Mouse (Mus musculus): ENCODE data around the gene Sap30l. TPM values are rescaled to one million over a fixed set of nuclear protein-coding genes. Genes with fewer than 3 reads are reported as not detected.

Gene Sap30l
- total RNA-seq, 2 experiments from 2014 or later = 49.3 to 58.2 TPM

GRCm38 (mm10) chr11:57850298-57850697 lies 48.9 kb downstream of the Sap30l start:
- intact Hi-C loops (cut with DNase I) = no loop called here
- DNase-seq (ENCODE audit: low spot score in 2 of 2) = no peak

DNA sequence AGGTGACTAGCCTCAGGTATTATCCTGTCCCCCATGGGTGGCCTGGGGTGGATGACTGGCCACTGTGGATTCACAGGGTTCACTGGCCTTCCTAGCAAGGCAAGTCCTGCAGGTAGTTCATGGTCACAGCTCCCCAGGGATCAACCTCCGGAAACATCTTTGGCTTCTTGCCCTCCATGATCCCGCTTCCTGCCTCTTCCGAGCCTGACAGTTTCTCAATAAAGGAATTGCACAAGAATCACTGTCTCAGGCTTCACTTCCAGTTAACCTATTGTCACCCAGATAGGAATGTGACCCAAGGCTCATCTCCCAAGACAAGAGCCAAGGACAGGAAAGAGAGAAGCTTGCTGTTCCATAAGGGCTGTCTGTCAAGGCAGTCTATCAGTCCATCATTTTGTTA lies 49.5 kb downstream of the Sap30l start:
- intact Hi-C loops (cut with DNase I) = no loop called here
- DNase-seq (ENCODE audit: low spot score in 2 of 2) = no peak

- intact Hi-C loops (cut with DNase I) = no loop called here
- DNase-seq (ENCODE audit: low spot score in 2 of 2) = no peak
Measured at GRCm38 (mm10) chr11:57853571-57853970, 52.1 kb downstream of the Sap30l start.

DNA sequence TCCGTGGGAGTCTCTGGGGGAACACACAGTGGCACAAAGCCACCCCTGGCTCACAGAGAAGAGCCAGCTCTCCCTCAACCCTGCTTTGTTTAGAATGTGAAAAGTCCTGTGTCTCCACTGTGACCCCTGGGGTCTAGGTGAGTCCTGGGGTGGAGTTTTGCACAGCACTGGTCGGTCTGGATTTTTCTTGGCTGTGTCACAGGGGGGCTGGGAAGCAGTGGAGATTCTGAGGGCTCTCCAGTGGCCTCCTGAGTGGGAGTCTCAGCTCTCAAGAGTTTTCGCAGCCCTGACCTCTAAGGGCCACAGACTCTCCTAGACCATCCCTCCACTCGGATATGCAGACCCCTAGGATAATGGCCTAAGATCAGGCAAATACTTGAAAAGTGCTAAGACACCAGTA lies 56.3 kb downstream of the Sap30l start:
- no peak for DNase-seq (ENCODE audit: low spot score in 2 of 2)
- intact Hi-C loops (cut with DNase I) = no loop called here

Other genes with a start within 250 kb of the Sap30l start
- gene Galnt10, start 156.2 kb upstream of the Sap30l start, total RNA-seq (2021) = 1 to 10 TPM; 6.3 to 8.1 TPM
- not detected for gene Hand1, start 31.2 kb downstream of the Sap30l start, total RNA-seq (2021)
- gene Larp1, start 207.4 kb downstream of the Sap30l start, total RNA-seq (2021) = 10 to 100 TPM; 84.8 to 92.3 TPM